Mouse (Mus musculus) liver, adult 2 months (tissue): ENCODE results near the gene Tmem262. TPM values are rescaled to one million over a fixed set of nuclear protein-coding genes. Genes with fewer than 3 reads are reported as not detected.

Experiments used
- DNase-seq: peaks from one replicate; pipeline ENCODE4 v3.0.0-alpha.2; 2011; ENCODE audit warnings: low read depth, low spot score; ENCODE audit errors: extremely low read depth
- H3K27ac ChIP-seq: fragments of 200-500 bp; replicated peaks from 2 replicates; pipeline ENCODE4 v1.5.1; 2012; ENCODE audit warnings: low read depth, mild to moderate bottlenecking, control low read depth, inconsistent platforms, low read length; ENCODE audit not compliant: insufficient read depth
- H3K27me3 ChIP-seq: fragments of 200-500 bp; 2 replicates; pipeline ENCODE4 v1.6.1; 2012; ENCODE audit warnings: mild to moderate bottlenecking, moderate library complexity, low read length, inconsistent platforms; ENCODE audit not compliant: control insufficient read depth, insufficient read depth
- H3K36me3 ChIP-seq: fragments of 200-500 bp; 2 replicates; pipeline ENCODE4 v1.6.1; 2012; ENCODE audit warnings: low read length, inconsistent platforms; ENCODE audit not compliant: control insufficient read depth, insufficient read depth
- H3K4me1 ChIP-seq: fragments of 200-500 bp; 2 replicates; pipeline ENCODE4 v1.6.1; 2011; ENCODE audit warnings: low read length; ENCODE audit not compliant: control insufficient read depth, insufficient read depth
- H3K4me3 ChIP-seq: fragments of 200-500 bp; 2 replicates; pipeline ENCODE4 v1.5.1; 2011; ENCODE audit warnings: low read depth, mild to moderate bottlenecking, control low read depth, low read length, moderate library complexity; ENCODE audit not compliant: insufficient read depth
- H3K79me2 ChIP-seq: fragments of 200-500 bp; 2 replicates; pipeline ENCODE4 v1.6.1; 2012; ENCODE audit warnings: inconsistent platforms, mild to moderate bottlenecking, low read length, moderate library complexity; ENCODE audit not compliant: control insufficient read depth, insufficient read depth
- H3K9ac ChIP-seq: fragments of 200-500 bp; 2 replicates; pipeline ENCODE4 v1.6.1; 2012; ENCODE audit warnings: low read depth, mild to moderate bottlenecking, control low read depth, inconsistent platforms, low read length
- CTCF ChIP-seq: fragments of 200-500 bp; IDR thresholded peaks from 2 replicates; pipeline ENCODE4 v1.5.1; 2011; ENCODE audit warnings: low read depth, low read length, control low read depth
- POLR2A ChIP-seq: fragments of 200-500 bp; IDR thresholded peaks from 2 replicates; pipeline ENCODE4 v1.6.1; 2011; ENCODE audit warnings: low read length, control low read depth; ENCODE audit not compliant: insufficient read depth; ENCODE audit errors: extremely low read depth
- WGBS: fragments of 180-500 bp; shearing (Covaris S2); methylation state at CpG from one replicate; pipeline ENCODE4 v1.1.7; 2018; 5-methylcytosine and 5-hydroxymethylcytosine counted together
- polyA plus RNA-seq: library from polyadenylated mRNA; depleted of rRNA; stranded (reverse); fragments of >200 nt; gene quantifications from 2 replicates; pipeline ENCODE4 v1.2.3, GENCODE M21; 2012
- total RNA-seq: library from RNA; depleted of rRNA; stranded (reverse); fragments of >200 nt; gene quantifications from 2 replicates; pipeline ENCODE4 v1.2.3, GENCODE M21; 2014

Tmem262 gene
- total and polyA plus RNA-seq, 2 experiments = not detected

- H3K4me3 ChIP-seq = peak overlapping the region; percentile 78
- H3K9ac ChIP-seq = peak overlapping the region; percentile 86
- H3K4me1 ChIP-seq = peaks cover 28% of the 10 kb centered on the region
- peak; percentile 72 for DNase-seq
- no peak for TF ChIP-seq CTCF
- TF ChIP-seq POLR2A = peak; percentile 52; the same call in 1 of the 2 replicates
- WGBS = under 1% methylated on average over 44 of the region's 44 CpGs
- peaks cover 2% of the 10 kb centered on the region; the same call in 1 of the 2 replicates for H3K36me3 ChIP-seq
- peaks cover 5% of the 10 kb centered on the region; the same call in 1 of the 2 replicates for H3K79me2 ChIP-seq
- peak overlapping the region; percentile 77 for H3K27ac ChIP-seq
- H3K27me3 ChIP-seq = no peaks in the 10 kb centered on the region
Measured at GRCm38 (mm10) chr19:6061641-6062302, 18.1 kb upstream of the Tmem262 start.

- Histone ChIP-seq H3K4me3 (peak overlapping the region; percentile 78), H3K4me1 (peaks cover 28% of the 10 kb centered on the region), H3K27me3 (no peaks in the 10 kb centered on the region), H3K27ac (peak overlapping the region; percentile 77), H3K79me2 (peaks cover 5% of the 10 kb centered on the region; the same call in 1 of the 2 replicates), H3K9ac (peak overlapping the region; percentile 86), H3K36me3 (peaks cover 2% of the 10 kb centered on the region; the same call in 1 of the 2 replicates)
- peak; percentile 71 for DNase-seq
- TF ChIP-seq CTCF (no peak), POLR2A (no peak)
- 12% methylated on average over 5 of the region's 5 CpGs for WGBS
Measured at GRCm38 (mm10) chr19:6062418-6062817, 17.4 kb upstream of the Tmem262 start.

GRCm38 (mm10) chr19:6063081-6063480, 16.8 kb upstream of the Tmem262 start:
- H3K36me3 ChIP-seq = peaks cover 2% of the 10 kb centered on the region; the same call in 1 of the 2 replicates
- H3K27me3 ChIP-seq = no peaks in the 10 kb centered on the region
- TF ChIP-seq POLR2A = no peak
- TF ChIP-seq CTCF = no peak
- H3K4me3 ChIP-seq = no peak overlapping the region
- peak overlapping the region; percentile 3; the same call in 1 of the 2 replicates for H3K9ac ChIP-seq
- H3K27ac ChIP-seq = 0 out of 2 replicates have a peak overlapping the region, but pooled peaks have one; percentile 77
- H3K4me1 ChIP-seq = peaks cover 30% of the 10 kb centered on the region
- DNase-seq = no peak
- 86% methylated on average over 6 of the region's 6 CpGs for WGBS
- peaks cover 5% of the 10 kb centered on the region; the same call in 1 of the 2 replicates for H3K79me2 ChIP-seq

- Histone ChIP-seq H3K79me2 (peaks cover 5% of the 10 kb centered on the region; the same call in 1 of the 2 replicates), H3K36me3 (no peaks in the 10 kb centered on the region; the same call in 1 of the 2 replicates), H3K27me3 (no peaks in the 10 kb centered on the region), H3K4me3 (peak overlapping the region; percentile 74; the same call in 1 of the 2 replicates), H3K27ac (peak overlapping the region; percentile 23; the same call in 1 of the 2 replicates), H3K9ac (peak overlapping the region; percentile 31), H3K4me1 (peaks cover 24% of the 10 kb centered on the region)
- TF ChIP-seq POLR2A (no peak), CTCF (no peak)
- 21% methylated on average over 5 of the region's 5 CpGs for WGBS
- DNase-seq = no peak
Measured at GRCm38 (mm10) chr19:6066571-6066970, 13.3 kb upstream of the Tmem262 start.

GRCm38 (mm10) chr19:6067011-6067723, 12.7 kb upstream of the Tmem262 start:
- Histone ChIP-seq H3K4me1 (peaks cover 23% of the 10 kb centered on the region), H3K36me3 (no peaks in the 10 kb centered on the region; the same call in 1 of the 2 replicates), H3K27ac (peak overlapping the region; percentile 71), H3K79me2 (peaks cover 5% of the 10 kb centered on the region; the same call in 1 of the 2 replicates), H3K9ac (peak overlapping the region; percentile 85), H3K27me3 (no peaks in the 10 kb centered on the region), H3K4me3 (peak overlapping the region; percentile 74)
- peak; percentile 70 for DNase-seq
- WGBS = under 1% methylated on average over 30 of the region's 30 CpGs
- TF ChIP-seq CTCF (peak; percentile 93), POLR2A (no peak)
